Mouse (Mus musculus) C2C12 (cell line): ENCODE data around the gene Fam107b.

Experiments used
- CEBPB ChIP-seq: IDR thresholded peaks from one replicate; pipeline ENCODE4 v1.6.1; 2011; ENCODE audit warnings: low read depth, mild to moderate bottlenecking, control low read depth, moderate library complexity
- CTCF ChIP-seq: IDR thresholded peaks from one replicate; pipeline ENCODE4 v1.5.1; 2011; ENCODE audit not compliant: control insufficient read depth, insufficient read depth, insufficient read length
- MAX ChIP-seq: IDR thresholded peaks from one replicate; pipeline ENCODE4 v1.6.1; 2011; ENCODE audit warnings: mild to moderate bottlenecking, control low read depth
- MYOG ChIP-seq: IDR thresholded peaks from one replicate; pipeline ENCODE4 v1.6.1; 2011; ENCODE audit not compliant: control insufficient read depth, insufficient read length; ENCODE audit errors: extremely low read depth

DNA sequence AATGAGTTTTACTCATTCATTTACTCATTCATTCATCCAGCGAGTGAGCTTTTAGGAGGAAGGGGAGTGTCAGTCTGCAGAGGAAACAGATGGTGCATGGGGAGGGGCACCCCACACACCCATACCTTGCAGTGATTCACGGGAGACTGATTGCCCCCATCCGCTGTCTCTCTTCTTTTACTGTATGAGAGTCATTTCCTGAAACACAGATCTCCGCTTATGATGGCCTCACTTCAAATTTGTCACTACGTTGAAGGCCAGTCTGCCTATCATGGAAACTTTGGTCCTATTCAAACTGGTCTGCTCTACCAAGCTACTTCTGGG, 230.2 kb downstream of the Fam107b start:
- TF ChIP-seq MAX = no peak
- TF ChIP-seq CTCF = no peak
- no peak for TF ChIP-seq MYOG
- no peak for TF ChIP-seq CEBPB
